Mouse (Mus musculus) limb, embryonic 14.5 days (tissue): ENCODE measurements around the gene Rnf150. TPM values are rescaled to one million over a fixed set of nuclear protein-coding genes. Genes with fewer than 3 reads are reported as not detected.
A peak's percentile ranks its signal among the peaks of the same experiment; 100 is the strongest.

Experiments used
- ATAC-seq: fragments of 200-750 bp; cut with Nextera tagmentation; 2 replicates; pipeline ENCODE4 v1.8.0; 2017; ENCODE audit warnings: low read depth, moderate number of reproducible peaks, moderate TSS enrichment; ENCODE audit not compliant: low FRiP score
- DNase-seq: peaks from one replicate; pipeline ENCODE4 v3.0.0-alpha.2; 2015; ENCODE audit warnings: low spot score
- H3K27ac ChIP-seq: fragments of 300-500 bp; sonication (generic); replicated peaks from 2 replicates; pipeline ENCODE4 v1.5.1; 2014; ENCODE audit warnings: low read depth, mild to moderate bottlenecking, low read length, moderate library complexity, mixed read lengths
- H3K27me3 ChIP-seq: fragments of 300-500 bp; sonication (generic); 2 replicates; pipeline ENCODE4 v1.6.1; 2014; ENCODE audit warnings: low read length, mixed read lengths; ENCODE audit not compliant: control insufficient read depth, insufficient read depth
- H3K36me3 ChIP-seq: fragments of 300-500 bp; sonication (generic); 2 replicates; pipeline ENCODE4 v1.6.1; 2014; ENCODE audit warnings: mild to moderate bottlenecking, low read length, moderate library complexity, mixed read lengths; ENCODE audit not compliant: control insufficient read depth, insufficient read depth
- H3K4me1 ChIP-seq: fragments of 300-500 bp; sonication (generic); 2 replicates; pipeline ENCODE4 v1.6.1; 2014; ENCODE audit warnings: antibody characterized with exemption, low read length, mixed read lengths; ENCODE audit not compliant: control insufficient read depth, insufficient read depth
- H3K4me2 ChIP-seq: fragments of 300-500 bp; sonication (generic); replicated peaks from 2 replicates; pipeline ENCODE4 v1.6.1; 2014; ENCODE audit warnings: low read depth, mild to moderate bottlenecking, low read length, moderate library complexity; ENCODE audit not compliant: severe bottlenecking
- H3K4me3 ChIP-seq: fragments of 300-500 bp; sonication (generic); replicated peaks from 2 replicates; pipeline ENCODE4 v1.5.1; 2014; ENCODE audit warnings: low read length
- H3K9ac ChIP-seq: fragments of 300-500 bp; sonication (generic); 2 replicates; pipeline ENCODE4 v1.6.1; 2014; ENCODE audit warnings: mild to moderate bottlenecking, low read depth, low read length, moderate library complexity; ENCODE audit not compliant: severe bottlenecking
- H3K9me3 ChIP-seq: fragments of 300-500 bp; sonication (generic); 2 replicates; pipeline ENCODE4 v1.6.1; 2016; ENCODE audit warnings: low read length; ENCODE audit not compliant: control insufficient read depth
- POLR2A ChIP-seq: fragments of 200-500 bp; IDR thresholded peaks from 2 replicates; pipeline ENCODE4 v1.8.0; 2012; ENCODE audit warnings: inconsistent platforms, mild to moderate bottlenecking, moderate library complexity, borderline replicate concordance; ENCODE audit not compliant: insufficient read depth, insufficient read length; ENCODE audit errors: extremely low read depth
- WGBS: fragments of 180-500 bp; shearing (Covaris S2); extraction: QIAGEN DNeasy Blood & Tissue Kit; methylation state at CpG from one replicate; pipeline ENCODE4 v1.1.7; 2014; 5-methylcytosine and 5-hydroxymethylcytosine counted together
- polyA plus RNA-seq, 2 experiments: library from polyadenylated mRNA; depleted of rRNA in 1 of 2; stranded (reverse) in 1 of 2; unstranded in 1 of 2; fragments of >200 nt; fragmentation: Nextera tagmentation in 1 of 2; extraction: Ambion mirVana in 1 of 2; gene quantifications; 2 replicates each; pipeline versions ENCODE4 v1.2.1 to v1.2.3; 2012 to 2014

The Rnf150 gene
- polyA plus RNA-seq, 2 experiments = 1.5 to 5.5 TPM

- peak; percentile 69 for ATAC-seq
These were observed 186.5 kb downstream of the Rnf150 start for GRCm38 (mm10) chr8:83049616-83050015.

GRCm38 (mm10) chr8:83052896-83053295 is 189.7 kb downstream of the Rnf150 start:
- H3K27me3 ChIP-seq = no peaks in the 10 kb centered on the region
- H3K4me1 ChIP-seq = peaks cover 23% of the 10 kb centered on the region
- DNase-seq = no peak
- no peak overlapping the region for H3K27ac ChIP-seq
- no peak overlapping the region for H3K4me2 ChIP-seq
- H3K4me3 ChIP-seq = no peak overlapping the region
- 88% methylated on average over 4 of the region's 4 CpGs for WGBS
- H3K9me3 ChIP-seq = no peaks in the 10 kb centered on the region
- no peak for ATAC-seq
- H3K36me3 ChIP-seq = no peaks in the 10 kb centered on the region
- TF ChIP-seq POLR2A = no peak
- H3K9ac ChIP-seq = no peak overlapping the region

More at GRCm38 (mm10) chr8:83049616-83050015, 186.5 kb downstream of the Rnf150 start:
- Histone ChIP-seq H3K9me3 (no peaks in the 10 kb centered on the region), H3K4me1 (peaks cover 24% of the 10 kb centered on the region), H3K36me3 (no peaks in the 10 kb centered on the region), H3K4me3 (no peak overlapping the region), H3K27ac (peak overlapping the region; percentile 70), H3K27me3 (no peaks in the 10 kb centered on the region), H3K4me2 (no peak overlapping the region), H3K9ac (no peak overlapping the region)
- DNase-seq = peak; percentile 48
- WGBS = 57% methylated on average over 1 of the region's 1 CpGs
- TF ChIP-seq POLR2A = no peak

- no peak for TF ChIP-seq POLR2A
- Histone ChIP-seq H3K27ac (no peak overlapping the region), H3K27me3 (no peaks in the 10 kb centered on the region), H3K4me1 (peaks cover 16% of the 10 kb centered on the region), H3K4me2 (no peak overlapping the region), H3K4me3 (no peak overlapping the region), H3K9me3 (no peaks in the 10 kb centered on the region), H3K36me3 (no peaks in the 10 kb centered on the region), H3K9ac (no peak overlapping the region)
- ATAC-seq (no peak), DNase-seq (no peak)
- WGBS = 88% methylated on average over 3 of the region's 3 CpGs
These were observed 191.6 kb downstream of the Rnf150 start for GRCm38 (mm10) chr8:83054801-83055200.

- ATAC-seq (no peak), DNase-seq (no peak)
- H3K9ac ChIP-seq = no peak overlapping the region
- 43% methylated on average over 8 of the region's 8 CpGs for WGBS
- no peak overlapping the region for H3K4me2 ChIP-seq
- H3K4me1 ChIP-seq = peaks cover 11% of the 10 kb centered on the region
- H3K4me3 ChIP-seq = no peak overlapping the region
- no peak for TF ChIP-seq POLR2A
- H3K36me3 ChIP-seq = no peaks in the 10 kb centered on the region
- no peaks in the 10 kb centered on the region for H3K9me3 ChIP-seq
- H3K27me3 ChIP-seq = no peaks in the 10 kb centered on the region
- H3K27ac ChIP-seq = no peak overlapping the region
These were observed 195.8 kb downstream of the Rnf150 start for GRCm38 (mm10) chr8:83058951-83059350.

GRCm38 (mm10) chr8:83060076-83060475 is 196.9 kb downstream of the Rnf150 start:
- WGBS = 78% methylated on average over 2 of the region's 2 CpGs
- Histone ChIP-seq H3K9ac (no peak overlapping the region), H3K36me3 (no peaks in the 10 kb centered on the region), H3K4me3 (no peak overlapping the region), H3K27me3 (no peaks in the 10 kb centered on the region), H3K9me3 (no peaks in the 10 kb centered on the region), H3K4me2 (no peak overlapping the region), H3K27ac (no peak overlapping the region), H3K4me1 (peaks cover 11% of the 10 kb centered on the region)
- DNase-seq = no peak
- TF ChIP-seq POLR2A = no peak
- no peak for ATAC-seq

GRCm38 (mm10) chr8:83061257-83061656 is 198.1 kb downstream of the Rnf150 start:
- H3K9ac ChIP-seq = no peak overlapping the region
- no peak for TF ChIP-seq POLR2A
- no peaks in the 10 kb centered on the region for H3K27me3 ChIP-seq
- no peak overlapping the region for H3K4me3 ChIP-seq
- H3K9me3 ChIP-seq = no peaks in the 10 kb centered on the region
- 76% methylated on average over 5 of the region's 5 CpGs for WGBS
- no peak overlapping the region for H3K4me2 ChIP-seq
- ATAC-seq = no peak
- H3K4me1 ChIP-seq = peaks cover 11% of the 10 kb centered on the region
- H3K27ac ChIP-seq = no peak overlapping the region
- no peaks in the 10 kb centered on the region for H3K36me3 ChIP-seq
- no peak for DNase-seq
